Mouse (Mus musculus): ENCODE data around the gene Fig4. TPM values are rescaled to one million over a fixed set of nuclear protein-coding genes. Genes with fewer than 3 reads are reported as not detected.

The Fig4 gene
- polyA plus RNA-seq, 1 experiment from 2014 or later = 14.9 TPM

- H3K9me3 ChIP-seq (replicated peaks; ENCODE audit: low read length) = no peaks in the 10 kb centered on the region
- no peak overlapping the region for H3K4me2 ChIP-seq (ENCODE audit: low read length)
- ATAC-seq (replicated peaks; ENCODE audit: low FRiP score, low read depth) (no peak), DNase-seq (ENCODE audit: low spot score) (no peak)
- no peak overlapping the region for H3K27ac ChIP-seq
- TF ChIP-seq CTCF (IDR thresholded peaks at IDR 0.05; ENCODE audit: low read depth) = no peak
- no peaks in the 10 kb centered on the region for H3K27me3 ChIP-seq (ENCODE audit: insufficient read depth, low read length)
- 56% methylated on average over 5 of the region's 5 CpGs for WGBS
- H3K9ac ChIP-seq (ENCODE audit: low read depth, low read length) = no peak overlapping the region
- H3K36me3 ChIP-seq (ENCODE audit: insufficient read depth, low read length) = peaks cover 10% of the 10 kb centered on the region; the same call in 1 of the 2 replicates
- no peak overlapping the region for H3K4me3 ChIP-seq (replicated peaks; ENCODE audit: low read depth, low read length)
- H3K4me1 ChIP-seq (replicated peaks; ENCODE audit: insufficient read depth, low read length) = no peaks in the 10 kb centered on the region
These were observed 52.4 kb downstream of the Fig4 start for GRCm38 (mm10) chr10:41250749-41251065.

GRCm38 (mm10) chr10:41250045-41250748, 52.9 kb downstream of the Fig4 start:
- no peak for ATAC-seq (replicated peaks; ENCODE audit: low FRiP score, low read depth)
- Histone ChIP-seq H3K36me3 (ENCODE audit: insufficient read depth, low read length) (peaks cover 10% of the 10 kb centered on the region; the same call in 1 of the 2 replicates), H3K4me3 (replicated peaks; ENCODE audit: low read depth, low read length) (no peak overlapping the region), H3K4me2 (ENCODE audit: low read length) (no peak overlapping the region), H3K9ac (ENCODE audit: low read depth, low read length) (no peak overlapping the region), H3K4me1 (replicated peaks; ENCODE audit: insufficient read depth, low read length) (no peaks in the 10 kb centered on the region), H3K9me3 (replicated peaks; ENCODE audit: low read length) (no peaks in the 10 kb centered on the region), H3K27ac (no peak overlapping the region), H3K27me3 (ENCODE audit: insufficient read depth, low read length) (no peaks in the 10 kb centered on the region)
- WGBS = 45% methylated on average over 8 of the region's 8 CpGs
- DNase-seq (ENCODE audit: low spot score) = no peak
- no peak for TF ChIP-seq CTCF (IDR thresholded peaks at IDR 0.05; ENCODE audit: low read depth)

GRCm38 (mm10) chr10:41249006-41249659, 53.9 kb downstream of the Fig4 start:
- Histone ChIP-seq H3K9me3 (replicated peaks; ENCODE audit: low read length) (no peaks in the 10 kb centered on the region), H3K9ac (ENCODE audit: low read depth, low read length) (no peak overlapping the region), H3K36me3 (ENCODE audit: insufficient read depth, low read length) (peaks cover 10% of the 10 kb centered on the region; the same call in 1 of the 2 replicates), H3K4me1 (replicated peaks; ENCODE audit: insufficient read depth, low read length) (no peaks in the 10 kb centered on the region), H3K27ac (no peak overlapping the region), H3K27me3 (ENCODE audit: insufficient read depth, low read length) (no peaks in the 10 kb centered on the region), H3K4me2 (ENCODE audit: low read length) (no peak overlapping the region), H3K4me3 (replicated peaks; ENCODE audit: low read depth, low read length) (no peak overlapping the region)
- no peak for TF ChIP-seq CTCF (IDR thresholded peaks at IDR 0.05; ENCODE audit: low read depth)
- DNase-seq (ENCODE audit: low spot score) (no peak), ATAC-seq (replicated peaks; ENCODE audit: low FRiP score, low read depth) (no peak)
- 91% methylated on average over 8 of the region's 8 CpGs for WGBS

GRCm38 (mm10) chr10:41247800-41248473, 55.1 kb downstream of the Fig4 start:
- no peaks in the 10 kb centered on the region for H3K4me1 ChIP-seq (replicated peaks; ENCODE audit: insufficient read depth, low read length)
- ATAC-seq (replicated peaks; ENCODE audit: low FRiP score, low read depth) = no peak
- no peak for TF ChIP-seq CTCF (IDR thresholded peaks at IDR 0.05; ENCODE audit: low read depth)
- no peak overlapping the region for H3K4me3 ChIP-seq (replicated peaks; ENCODE audit: low read depth, low read length)
- no peak for DNase-seq (ENCODE audit: low spot score)
- 92% methylated on average over 5 of the region's 5 CpGs for WGBS
- no peaks in the 10 kb centered on the region for H3K9me3 ChIP-seq (replicated peaks; ENCODE audit: low read length)
- H3K9ac ChIP-seq (ENCODE audit: low read depth, low read length) = no peak overlapping the region
- H3K4me2 ChIP-seq (ENCODE audit: low read length) = no peak overlapping the region
- H3K36me3 ChIP-seq (ENCODE audit: insufficient read depth, low read length) = 0 out of 2 replicates have a peak, but pooled peaks cover 6% of the 10 kb centered on the region
- no peaks in the 10 kb centered on the region for H3K27me3 ChIP-seq (ENCODE audit: insufficient read depth, low read length)
- H3K27ac ChIP-seq = no peak overlapping the region

- no peak overlapping the region for H3K9ac ChIP-seq (ENCODE audit: low read depth, low read length)
- DNase-seq (ENCODE audit: low spot score) (no peak), ATAC-seq (replicated peaks; ENCODE audit: low FRiP score, low read depth) (no peak)
- WGBS = 78% methylated on average over 5 of the region's 5 CpGs
- H3K4me2 ChIP-seq (ENCODE audit: low read length) = no peak overlapping the region
- no peak for TF ChIP-seq CTCF (IDR thresholded peaks at IDR 0.05; ENCODE audit: low read depth)
- H3K27me3 ChIP-seq (ENCODE audit: insufficient read depth, low read length) = no peaks in the 10 kb centered on the region
- H3K9me3 ChIP-seq (replicated peaks; ENCODE audit: low read length) = no peaks in the 10 kb centered on the region
- H3K27ac ChIP-seq = no peak overlapping the region
- H3K4me3 ChIP-seq (replicated peaks; ENCODE audit: low read depth, low read length) = no peak overlapping the region
- H3K4me1 ChIP-seq (replicated peaks; ENCODE audit: insufficient read depth, low read length) = no peaks in the 10 kb centered on the region
- H3K36me3 ChIP-seq (ENCODE audit: insufficient read depth, low read length) = no peaks in the 10 kb centered on the region
These were observed 56.9 kb downstream of the Fig4 start for GRCm38 (mm10) chr10:41246111-41246510.

GRCm38 (mm10) chr10:41245477-41245876, 57.6 kb downstream of the Fig4 start:
- 93% methylated on average over 6 of the region's 6 CpGs for WGBS

More at GRCm38 (mm10) chr10:41245477-41245876, 57.6 kb downstream of the Fig4 start:
- Histone ChIP-seq H3K4me3 (replicated peaks; ENCODE audit: low read depth, low read length) (no peak overlapping the region), H3K27me3 (ENCODE audit: insufficient read depth, low read length) (no peaks in the 10 kb centered on the region), H3K4me2 (ENCODE audit: low read length) (no peak overlapping the region), H3K36me3 (ENCODE audit: insufficient read depth, low read length) (no peaks in the 10 kb centered on the region), H3K9me3 (replicated peaks; ENCODE audit: low read length) (no peaks in the 10 kb centered on the region), H3K4me1 (replicated peaks; ENCODE audit: insufficient read depth, low read length) (no peaks in the 10 kb centered on the region), H3K9ac (ENCODE audit: low read depth, low read length) (no peak overlapping the region), H3K27ac (no peak overlapping the region)
- TF ChIP-seq CTCF (IDR thresholded peaks at IDR 0.05; ENCODE audit: low read depth) = no peak
- ATAC-seq (replicated peaks; ENCODE audit: low FRiP score, low read depth) (no peak), DNase-seq (ENCODE audit: low spot score) (no peak)
